Mouse (Mus musculus) lung, adult 2 months (tissue): ENCODE data around the gene Etfrf1.

Experiments used
- CTCF ChIP-seq: fragments of 200-500 bp; IDR thresholded peaks from 2 replicates; pipeline ENCODE4 v1.5.1; 2011; ENCODE audit warnings: mild to moderate bottlenecking, low read length, control low read depth; ENCODE audit not compliant: insufficient read depth
- POLR2A ChIP-seq: fragments of 200-500 bp; IDR thresholded peaks from 2 replicates; pipeline ENCODE4 v1.6.1; 2011; ENCODE audit warnings: low read depth, mild to moderate bottlenecking, control low read depth, low read length, borderline replicate concordance; ENCODE audit errors: extremely low read depth

GRCm38 (mm10) chr6:145205142-145205541 lies 5.8 kb upstream of the Etfrf1 start:
- TF ChIP-seq CTCF, result no peak
- no peak for TF ChIP-seq POLR2A
